In genomic region chr7:45028351-45028750, GRCm38 (mm10) we compare ENCODE assay signal across 23 mouse cellular contexts.
"Had no signal": no experiment of that assay in that cellular context is flagged by ENCODE, and none has a peak within 500 bp of the region (broad histone marks: within the 10 kb centered on the region; RNA-seq: fewer than 3 reads in every experiment).

No protein-coding gene starts in this region.

- H3K9ac ChIP-seq: hindbrain, embryonic 13.5 days; hindbrain, embryonic 15.5 days; kidney, embryonic 15.5 days; limb, embryonic 13.5 days; limb, embryonic 15.5 days; liver, embryonic 12.5 days; liver, embryonic 14.5 days had no signal

- H3K27ac ChIP-seq: hindbrain, embryonic 13.5 days; hindbrain, embryonic 15.5 days; hindbrain, postnatal 0 days; kidney, embryonic 15.5 days; kidney, postnatal 0 days; limb, embryonic 13.5 days; limb, embryonic 15.5 days; liver, embryonic 12.5 days; liver, embryonic 14.5 days had no signal

- H3K9me3 ChIP-seq: hindbrain, embryonic 13.5 days; hindbrain, embryonic 15.5 days; kidney, embryonic 15.5 days; limb, embryonic 13.5 days; limb, embryonic 15.5 days; liver, embryonic 12.5 days had no signal

- H3K4me2 ChIP-seq: heart, embryonic 11.5 days; hindbrain, embryonic 13.5 days; hindbrain, embryonic 15.5 days; kidney, embryonic 15.5 days; limb, embryonic 13.5 days; limb, embryonic 15.5 days; liver, embryonic 12.5 days had no signal

- DNase-seq: gastrocnemius, postnatal 14 days; heart, adult 18-20 months; heart, postnatal 10 days; heart, postnatal 36 days; kidney, adult 11 months; kidney, adult 2 months; kidney, adult 9 months; kidney, postnatal 14 days; kidney, postnatal 36 days; layer of hippocampus, adult 9-11 months; layer of hippocampus, postnatal 36 days; left cerebral cortex, postnatal 4 days had no signal

- H3K4me3 ChIP-seq: hindbrain, embryonic 13.5 days; hindbrain, embryonic 15.5 days; kidney, embryonic 15.5 days; limb, embryonic 13.5 days; limb, embryonic 15.5 days; liver, embryonic 12.5 days had no signal

- ATAC-seq: hindbrain, postnatal 0 days; intestine, embryonic 16.5 days; liver, embryonic 12.5 days had no signal

- H3K4me1 ChIP-seq: kidney, embryonic 15.5 days; liver, embryonic 12.5 days had no signal

- H3K27me3 ChIP-seq: hindbrain, embryonic 13.5 days; hindbrain, embryonic 15.5 days; kidney, embryonic 15.5 days; limb, embryonic 13.5 days; limb, embryonic 15.5 days; liver, embryonic 12.5 days had no signal
